Mouse (Mus musculus) heart, embryonic 15.5 days (tissue): Measurements from ENCODE around the gene Rab13. TPM values are rescaled to one million over a fixed set of nuclear protein-coding genes. Genes with fewer than 3 reads are reported as not detected.
"Not testable (repeated sequence)": the region's sequence is repeated elsewhere in the genome, so short reads cannot be mapped to it uniquely, and the experiment has no call there.

ENCODE experiments used
- ATAC-seq: fragments of 200-750 bp; cut with Nextera tagmentation; replicated peaks from 2 replicates; pipeline ENCODE4 v1.8.0; 2017; ENCODE audit warnings: low read depth, moderate TSS enrichment; ENCODE audit not compliant: insufficient number of reproducible peaks, insufficient read depth, low FRiP score
- H3K27ac ChIP-seq: fragments of 300-500 bp; sonication (generic); 2 replicates; pipeline ENCODE4 v1.5.1; 2015; ENCODE audit warnings: mild to moderate bottlenecking, inconsistent platforms
- H3K27me3 ChIP-seq: fragments of 300-500 bp; sonication (generic); 2 replicates; pipeline ENCODE4 v1.6.1; 2015; ENCODE audit warnings: inconsistent platforms
- H3K36me3 ChIP-seq: fragments of 300-500 bp; sonication (generic); 2 replicates; pipeline ENCODE4 v1.6.1; 2015; ENCODE audit warnings: mild to moderate bottlenecking, inconsistent platforms
- H3K4me1 ChIP-seq: fragments of 300-500 bp; sonication (generic); replicated peaks from 2 replicates; pipeline ENCODE4 v1.6.1; 2015; ENCODE audit warnings: inconsistent platforms
- H3K4me2 ChIP-seq: fragments of 300-500 bp; sonication (generic); 2 replicates; pipeline ENCODE4 v1.6.1; 2015; ENCODE audit warnings: inconsistent platforms, mild to moderate bottlenecking, moderate library complexity
- H3K4me3 ChIP-seq: fragments of 300-500 bp; sonication (generic); 2 replicates; pipeline ENCODE4 v1.5.1; 2015; ENCODE audit warnings: mild to moderate bottlenecking, inconsistent platforms
- H3K9ac ChIP-seq: fragments of 300-500 bp; sonication (generic); 2 replicates; pipeline ENCODE4 v1.6.1; 2015; ENCODE audit warnings: mild to moderate bottlenecking, inconsistent platforms
- H3K9me3 ChIP-seq: fragments of 300-500 bp; sonication (generic); replicated peaks from 2 replicates; pipeline ENCODE4 v1.6.1; 2016; ENCODE audit warnings: inconsistent platforms
- WGBS: fragments of 180-500 bp; shearing (Covaris S2); methylation state at CpG from one replicate; pipeline ENCODE4 v1.1.7; 2015; ENCODE audit warnings: mixed read lengths; 5-methylcytosine and 5-hydroxymethylcytosine counted together
- polyA plus RNA-seq: library from polyadenylated mRNA; unstranded; fragments of >200 nt; fragmentation: Nextera tagmentation; extraction: Ambion mirVana; gene quantifications from 2 replicates; pipeline ENCODE4 v1.2.1, GENCODE M21; 2015

Gene Rab13
- polyA plus RNA-seq, 1 experiment from 2014 or later, result 22.1 TPM

GRCm38 (mm10) chr3:90252659-90253058 lies 39.2 kb downstream of the Rab13 start:
- not testable (repeated sequence) for H3K9ac ChIP-seq, ATAC-seq, H3K9me3 ChIP-seq, H3K4me3 ChIP-seq, H3K27ac ChIP-seq, H3K4me2 ChIP-seq, H3K27me3 ChIP-seq
- Histone ChIP-seq H3K4me1 (peaks cover 26% of the 10 kb centered on the region), H3K36me3 (peaks cover 21% of the 10 kb centered on the region)
- 75% methylated on average over 2 of the region's 2 CpGs for WGBS

GRCm38 (mm10) chr3:90253174-90253573 lies 39.7 kb downstream of the Rab13 start:
- H3K27me3 ChIP-seq, H3K9me3 ChIP-seq, H3K9ac ChIP-seq, ATAC-seq, H3K4me2 ChIP-seq, H3K4me3 ChIP-seq, H3K27ac ChIP-seq: not testable (repeated sequence)
- H3K4me1 ChIP-seq, result peaks cover 25% of the 10 kb centered on the region
- 67% methylated on average over 1 of the region's 1 CpGs for WGBS
- H3K36me3 ChIP-seq, result peaks cover 26% of the 10 kb centered on the region

GRCm38 (mm10) chr3:90253653-90254418 lies 40.3 kb downstream of the Rab13 start, which contains the start of gene Crtc2:
Crtc2 (plus strand) TSS chr3:90254163.
- H3K4me3 ChIP-seq, result peak within 1 kb of the TSS; percentile 97
- H3K9me3 ChIP-seq, result no peaks in the 10 kb centered on the region
- H3K27me3 ChIP-seq, result no peaks in the 10 kb centered on the region
- H3K36me3 ChIP-seq, result peaks cover 32% of the 10 kb centered on the region
- peak within 1 kb of the TSS; percentile 73 for H3K4me2 ChIP-seq
- H3K4me1 ChIP-seq, result peaks cover 23% of the 10 kb centered on the region
- H3K27ac ChIP-seq, result peak within 1 kb of the TSS; percentile 92
- H3K9ac ChIP-seq, result peak within 1 kb of the TSS; percentile 94
- 1% methylated on average over 40 of the region's 40 CpGs for WGBS
- ATAC-seq, result peak; percentile 98

- H3K4me2 ChIP-seq, result peak overlapping the region; percentile 73
- no peaks in the 10 kb centered on the region for H3K27me3 ChIP-seq
- peak overlapping the region; percentile 92 for H3K27ac ChIP-seq
- peaks cover 36% of the 10 kb centered on the region for H3K36me3 ChIP-seq
- H3K4me1 ChIP-seq, result peaks cover 17% of the 10 kb centered on the region
- H3K9ac ChIP-seq, result peak overlapping the region; percentile 94
- H3K4me3 ChIP-seq, result peak overlapping the region; percentile 97
- no peaks in the 10 kb centered on the region for H3K9me3 ChIP-seq
- ATAC-seq, result peak; percentile 62
- under 1% methylated on average over 41 of the region's 41 CpGs for WGBS
Observed at GRCm38 (mm10) chr3:90254419-90255193, 41.1 kb downstream of the Rab13 start.

GRCm38 (mm10) chr3:90255194-90255565 lies 41.7 kb downstream of the Rab13 start:
- Histone ChIP-seq H3K4me3 (peak overlapping the region; percentile 97), H3K27me3 (no peaks in the 10 kb centered on the region)

GRCm38 (mm10) chr3:90255784-90256353 lies 42.4 kb downstream of the Rab13 start:
- Histone ChIP-seq H3K9ac (no peak overlapping the region), H3K4me2 (peak overlapping the region; percentile 73; the same call in 1 of the 2 replicates), H3K36me3 (peaks cover 45% of the 10 kb centered on the region), H3K4me3 (no peak overlapping the region), H3K27ac (no peak overlapping the region), H3K9me3 (no peaks in the 10 kb centered on the region), H3K27me3 (no peaks in the 10 kb centered on the region), H3K4me1 (peaks cover 14% of the 10 kb centered on the region)
- ATAC-seq, result no peak
- WGBS, result 90% methylated on average over 14 of the region's 14 CpGs

More at GRCm38 (mm10) chr3:90255194-90255565, 41.7 kb downstream of the Rab13 start:
- 16% methylated on average over 2 of the region's 2 CpGs for WGBS
- no peaks in the 10 kb centered on the region for H3K9me3 ChIP-seq
- no peak for ATAC-seq
- peaks cover 17% of the 10 kb centered on the region for H3K4me1 ChIP-seq
- peak overlapping the region; percentile 94 for H3K9ac ChIP-seq
- peak overlapping the region; percentile 73 for H3K4me2 ChIP-seq
- peak overlapping the region; percentile 92; the same call in 1 of the 2 replicates for H3K27ac ChIP-seq
- peaks cover 42% of the 10 kb centered on the region for H3K36me3 ChIP-seq

GRCm38 (mm10) chr3:90256731-90257530 lies 43.4 kb downstream of the Rab13 start:
- peaks cover 14% of the 10 kb centered on the region for H3K4me1 ChIP-seq
- H3K27ac ChIP-seq, result no peak overlapping the region
- H3K27me3 ChIP-seq, result no peaks in the 10 kb centered on the region
- no peak overlapping the region for H3K9ac ChIP-seq
- ATAC-seq, result no peak
- H3K9me3 ChIP-seq, result no peaks in the 10 kb centered on the region
- no peak overlapping the region for H3K4me2 ChIP-seq
- H3K4me3 ChIP-seq, result no peak overlapping the region
- 88% methylated on average over 19 of the region's 19 CpGs for WGBS
- peaks cover 43% of the 10 kb centered on the region for H3K36me3 ChIP-seq

GRCm38 (mm10) chr3:90258521-90258920 lies 45.0 kb downstream of the Rab13 start:
- WGBS, result 85% methylated on average over 4 of the region's 4 CpGs
- no peak overlapping the region for H3K4me3 ChIP-seq
- H3K27ac ChIP-seq, result no peak overlapping the region
- no peak overlapping the region for H3K9ac ChIP-seq
- no peaks in the 10 kb centered on the region for H3K9me3 ChIP-seq
- H3K36me3 ChIP-seq, result peaks cover 59% of the 10 kb centered on the region
- H3K4me2 ChIP-seq, result no peak overlapping the region
- peaks cover 11% of the 10 kb centered on the region for H3K4me1 ChIP-seq
- H3K27me3 ChIP-seq, result no peaks in the 10 kb centered on the region
- ATAC-seq, result no peak

- no peak for ATAC-seq
- peaks cover 55% of the 10 kb centered on the region for H3K36me3 ChIP-seq
- H3K27me3 ChIP-seq, result no peaks in the 10 kb centered on the region
- H3K9ac ChIP-seq, result no peak overlapping the region
- H3K4me1 ChIP-seq, result peaks cover 20% of the 10 kb centered on the region
- no peak overlapping the region for H3K4me3 ChIP-seq
- no peak overlapping the region for H3K27ac ChIP-seq
- 87% methylated on average over 5 of the region's 5 CpGs for WGBS
- H3K4me2 ChIP-seq, result no peak overlapping the region
- no peaks in the 10 kb centered on the region for H3K9me3 ChIP-seq
Observed at GRCm38 (mm10) chr3:90263121-90263771, 49.8 kb downstream of the Rab13 start.

- Histone ChIP-seq H3K4me2 (peak overlapping the region; percentile 89), H3K27ac (peak overlapping the region; percentile 100; the same call in 1 of the 2 replicates), H3K9me3 (no peaks in the 10 kb centered on the region), H3K9ac (peak overlapping the region; percentile 88), H3K4me3 (peak overlapping the region; percentile 79), H3K27me3 (no peaks in the 10 kb centered on the region), H3K36me3 (peaks cover 41% of the 10 kb centered on the region), H3K4me1 (peaks cover 20% of the 10 kb centered on the region)
- ATAC-seq, result no peak
- 32% methylated on average over 10 of the region's 10 CpGs for WGBS
Observed at GRCm38 (mm10) chr3:90264687-90265033, 51.2 kb downstream of the Rab13 start.
